Comparison of ENCODE assay signal across 21 mouse cellular contexts in the genomic region with DNA sequence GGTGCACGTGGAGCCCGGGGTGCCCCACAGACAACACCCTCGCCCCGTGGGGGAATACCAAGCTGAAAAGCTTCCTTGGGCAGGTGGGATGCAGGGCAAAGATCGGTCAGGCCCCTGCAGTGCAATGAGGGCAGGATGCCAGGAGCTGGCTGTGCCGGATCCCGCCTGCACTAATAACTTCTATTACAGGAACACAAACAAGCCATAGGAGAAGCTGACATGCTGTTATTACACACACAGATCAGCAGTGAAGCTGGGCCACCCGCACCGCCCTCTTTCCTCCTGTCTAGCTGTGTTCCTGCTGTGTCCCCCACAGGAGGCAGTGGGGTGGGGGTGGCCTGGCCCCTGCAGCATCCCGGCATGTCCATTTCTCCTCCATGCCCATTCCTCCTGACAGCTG. TPM values are rescaled to one million over a fixed set of nuclear protein-coding genes. Genes with fewer than 3 reads are reported as not detected.
A peak's percentile ranks its signal among the peaks of the same experiment; 100 is the strongest.
DNase-seq lines count a peak whose midpoint lies in the region; ATAC-seq lines count a peak whose summit lies in the region.
"Had no signal": no experiment of that assay in that cellular context is flagged by ENCODE, and none has a peak within 500 bp of the region (broad histone marks: within the 10 kb centered on the region; RNA-seq: fewer than 3 reads in every experiment).

No protein-coding gene starts in this region.

- no peak overlapping the region for H3K27ac ChIP-seq in hindbrain, embryonic 11.5 days (ENCODE audit: low read depth, low read length)
- H3K27ac ChIP-seq in hindbrain, embryonic 12.5 days, result no peak overlapping the region
- H3K27ac ChIP-seq in forebrain, embryonic 13.5 days, result no peak overlapping the region
- H3K27ac ChIP-seq: embryonic facial prominence, embryonic 10.5 days; gastrocnemius, adult 2 months; hindbrain, embryonic 15.5 days had no signal

- DNase-seq in cerebellum, adult 9-10 months, result peak; percentile 66
- no peak for DNase-seq in cerebellum, adult 18-20 months
- DNase-seq in hindbrain, embryonic 11.5 days (ENCODE audit: low spot score), result no peak
- peak; percentile 33 for DNase-seq in left cerebral cortex, postnatal 4 days
- no peak for DNase-seq in left cerebral cortex, postnatal 25 days (ENCODE audit: low spot score in 2 of 2)
- DNase-seq: adrenal gland, postnatal 14 days; gastrocnemius, adult 2 months; gastrocnemius, postnatal 25 days had no signal

- ATAC-seq in hindbrain, embryonic 11.5 days (ENCODE audit: low FRiP score), result no peak
- ATAC-seq in hindbrain, embryonic 12.5 days (ENCODE audit: low FRiP score), result no peak
- ATAC-seq in forebrain, embryonic 13.5 days, result no peak
- ATAC-seq: activated CD4-positive, CD25-positive, alpha-beta regulatory T cell, adult 4 months; forebrain, embryonic 14.5 days; inflammation-experienced regulatory T-cells, adult 6 months; intestine, postnatal 0 days; Patski had no signal

- intact Hi-C loops in left cerebral cortex, postnatal 4 days (cut with DNase I), result no loop called here
- intact Hi-C loops in left cerebral cortex, postnatal 25 days (cut with DNase I), result no loop called here

- 79% methylated on average over 10 of the region's 10 CpGs for WGBS in hindbrain, embryonic 11.5 days
- WGBS in hindbrain, embryonic 12.5 days, result 76% methylated on average over 10 of the region's 10 CpGs
- 61% methylated on average over 9 of the region's 10 CpGs for WGBS in forebrain, embryonic 13.5 days

- 0 out of 2 replicates have a peak overlapping the region, but pooled peaks have one; percentile 15 for H3K9ac ChIP-seq in hindbrain, embryonic 11.5 days (ENCODE audit: low read depth, low read length)
- H3K9ac ChIP-seq in hindbrain, embryonic 12.5 days, result no peak overlapping the region; the same call in 1 of the 2 replicates
- no peak overlapping the region for H3K9ac ChIP-seq in forebrain, embryonic 13.5 days
- H3K9ac ChIP-seq: heart, embryonic 12.5 days; hindbrain, embryonic 15.5 days had no signal

- no peak overlapping the region for H3K4me3 ChIP-seq in hindbrain, embryonic 11.5 days (ENCODE audit: low read depth, low read length)
- H3K4me3 ChIP-seq in hindbrain, embryonic 12.5 days, result no peak overlapping the region
- H3K4me3 ChIP-seq in forebrain, embryonic 13.5 days, result no peak overlapping the region
- H3K4me3 ChIP-seq: embryonic facial prominence, embryonic 10.5 days; gastrocnemius, adult 2 months; heart, embryonic 12.5 days; hindbrain, embryonic 15.5 days had no signal

- H3K4me1 ChIP-seq in hindbrain, embryonic 11.5 days (replicated peaks; ENCODE audit: control insufficient read depth, insufficient read depth, low read length), result no peaks in the 10 kb centered on the region
- H3K4me1 ChIP-seq in hindbrain, embryonic 12.5 days, result peaks cover 12% of the 10 kb centered on the region
- peaks cover 14% of the 10 kb centered on the region for H3K4me1 ChIP-seq in forebrain, embryonic 13.5 days

- H3K36me3 ChIP-seq in hindbrain, embryonic 11.5 days (ENCODE audit: control insufficient read depth, insufficient read depth, low read length), result peaks cover 5% of the 10 kb centered on the region; the same call in 1 of the 2 replicates
- peaks cover 41% of the 10 kb centered on the region for H3K36me3 ChIP-seq in hindbrain, embryonic 12.5 days
- peaks cover 45% of the 10 kb centered on the region for H3K36me3 ChIP-seq in forebrain, embryonic 13.5 days (ENCODE audit: poor library complexity, severe bottlenecking)

- H3K4me2 ChIP-seq in hindbrain, embryonic 11.5 days (replicated peaks; ENCODE audit: low read depth, low read length), result no peak overlapping the region
- H3K4me2 ChIP-seq in hindbrain, embryonic 12.5 days (replicated peaks), result no peak overlapping the region
- no peak overlapping the region for H3K4me2 ChIP-seq in forebrain, embryonic 13.5 days
- H3K4me2 ChIP-seq: heart, embryonic 12.5 days; hindbrain, embryonic 15.5 days had no signal

- H3K9me3 ChIP-seq in hindbrain, embryonic 11.5 days (ENCODE audit: control insufficient read depth, low read length), result no peaks in the 10 kb centered on the region
- no peaks in the 10 kb centered on the region for H3K9me3 ChIP-seq in hindbrain, embryonic 12.5 days (replicated peaks)
- no peaks in the 10 kb centered on the region for H3K9me3 ChIP-seq in forebrain, embryonic 13.5 days (replicated peaks)
- H3K9me3 ChIP-seq: embryonic facial prominence, embryonic 10.5 days; heart, embryonic 12.5 days; hindbrain, embryonic 15.5 days had no signal

- H3K27me3 ChIP-seq in hindbrain, embryonic 11.5 days (ENCODE audit: control insufficient read depth, insufficient read depth, low read length), result peaks cover 8% of the 10 kb centered on the region
- H3K27me3 ChIP-seq in hindbrain, embryonic 12.5 days, result peaks cover 17% of the 10 kb centered on the region
- H3K27me3 ChIP-seq in forebrain, embryonic 13.5 days, result peaks cover 23% of the 10 kb centered on the region
- H3K27me3 ChIP-seq: hindbrain, embryonic 15.5 days; Patski had no signal

RNA-seq across cellular contexts. Expression of a gene that starts 3.6 kb away (rescaled TPM):
- 3.4 and 5.8 TPM in 2 replicates for polyA plus RNA-seq in hindbrain, embryonic 11.5 days (2014; fragmentation: Nextera tagmentation; extraction: Ambion mirVana)
- 16.4 and 16.7 TPM in 2 replicates for polyA plus RNA-seq in hindbrain, embryonic 12.5 days (2016; fragmentation: Nextera tagmentation; extraction: Ambion mirVana)
- 100 to 1,000 TPM; 104 to 111 TPM for total RNA-seq in left cerebral cortex, postnatal 4 days (2021)
- total RNA-seq in left cerebral cortex, postnatal 25 days (2021), result 100 to 1,000 TPM; 108 to 110 TPM
- polyA plus RNA-seq in forebrain, embryonic 13.5 days (2015; fragmentation: Nextera tagmentation; extraction: Ambion mirVana), result 13.4 and 15.0 TPM in 2 replicates
- total RNA-seq: CH12.LX; granulocyte monocyte progenitor cell, adult 5-6 weeks; heart, postnatal 25 days had no signal
- polyA plus RNA-seq: heart, embryonic 12.5 days; inflammation-experienced regulatory T-cells, adult 6 months had no signal

RNA-seq across cellular contexts. Expression of a gene that starts 8.2 kb away (rescaled TPM):
- polyA plus RNA-seq in hindbrain, embryonic 11.5 days (2014; fragmentation: Nextera tagmentation; extraction: Ambion mirVana), result 9.2 and 11.0 TPM in 2 replicates
- 33.8 and 37.0 TPM in 2 replicates for polyA plus RNA-seq in hindbrain, embryonic 12.5 days (2016; fragmentation: Nextera tagmentation; extraction: Ambion mirVana)
- total RNA-seq in left cerebral cortex, postnatal 4 days (2021), result 10 to 100 TPM; 57.8 to 59.8 TPM
- 10 to 100 TPM; 67.2 to 69.3 TPM for total RNA-seq in left cerebral cortex, postnatal 25 days (2021)
- polyA plus RNA-seq in forebrain, embryonic 13.5 days (2015; fragmentation: Nextera tagmentation; extraction: Ambion mirVana), result 33.4 and 37.8 TPM in 2 replicates

RNA-seq across cellular contexts. Expression of a gene that starts 14.3 kb away (rescaled TPM):
- polyA plus RNA-seq in hindbrain, embryonic 11.5 days (2014; fragmentation: Nextera tagmentation; extraction: Ambion mirVana), result 6.6 and 7.2 TPM in 2 replicates
- 10.1 and 10.7 TPM in 2 replicates for polyA plus RNA-seq in hindbrain, embryonic 12.5 days (2016; fragmentation: Nextera tagmentation; extraction: Ambion mirVana)
- 100 to 1,000 TPM in 1 of 2 experiments, 10 to 100 TPM in 1; 96.7 to 106 TPM for total RNA-seq in left cerebral cortex, postnatal 4 days (2021)
- 100 to 1,000 TPM in 1 of 2 experiments, 10 to 100 TPM in 1; 83.8 to 196 TPM for total RNA-seq in left cerebral cortex, postnatal 25 days (2021)
- polyA plus RNA-seq in forebrain, embryonic 13.5 days (2015; fragmentation: Nextera tagmentation; extraction: Ambion mirVana), result 14.8 and 17.6 TPM in 2 replicates
- polyA plus RNA-seq: activated CD4-positive, CD25-positive, alpha-beta regulatory T cell, adult 4 months; inflammation-experienced regulatory T-cells, adult 6 months had no signal

RNA-seq across cellular contexts. Expression of a gene that starts 30.9 kb away (rescaled TPM):
- 200 and 210 TPM in 2 replicates for polyA plus RNA-seq in hindbrain, embryonic 11.5 days (2014; fragmentation: Nextera tagmentation; extraction: Ambion mirVana)
- polyA plus RNA-seq in hindbrain, embryonic 12.5 days (2016; fragmentation: Nextera tagmentation; extraction: Ambion mirVana), result 259 and 269 TPM in 2 replicates
- 100 to 1,000 TPM; 193 to 199 TPM for total RNA-seq in left cerebral cortex, postnatal 4 days (2021)
- total RNA-seq in left cerebral cortex, postnatal 25 days (2021), result 100 to 1,000 TPM; 159 to 169 TPM
- 273 and 305 TPM in 2 replicates for polyA plus RNA-seq in forebrain, embryonic 13.5 days (2015; fragmentation: Nextera tagmentation; extraction: Ambion mirVana)

RNA-seq across cellular contexts. Expression of a gene that starts 40.8 kb away (rescaled TPM):
- 44.1 and 46.4 TPM in 2 replicates for polyA plus RNA-seq in hindbrain, embryonic 11.5 days (2014; fragmentation: Nextera tagmentation; extraction: Ambion mirVana)
- polyA plus RNA-seq in hindbrain, embryonic 12.5 days (2016; fragmentation: Nextera tagmentation; extraction: Ambion mirVana), result 57.5 and 58.0 TPM in 2 replicates
- total RNA-seq in left cerebral cortex, postnatal 4 days (2021), result 10 to 100 TPM; 53.6 to 56.5 TPM
- 10 to 100 TPM; 50.5 to 54.2 TPM for total RNA-seq in left cerebral cortex, postnatal 25 days (2021)
- 55.8 and 60.5 TPM in 2 replicates for polyA plus RNA-seq in forebrain, embryonic 13.5 days (2015; fragmentation: Nextera tagmentation; extraction: Ambion mirVana)

Comparison
In these comparisons a context has a peak if more than half of its experiments do, and no peak if none do; other contexts are left out.
1. DNase-seq: peak in cerebellum, adult 9-10 months (single experiment) and left cerebral cortex, postnatal 4 days (single experiment); none in cerebellum, adult 18-20 months (0 of 2), hindbrain, embryonic 11.5 days (single experiment) and left cerebral cortex, postnatal 25 days (0 of 2).